Mouse (Mus musculus) embryo, embryonic 11.5 days (tissue): ENCODE data around the gene Hectd3.

Source experiments
- DNase-seq: peaks from one replicate; pipeline ENCODE4 v3.0.0-alpha.2; 2012; ENCODE audit warnings: low read depth, low spot score

Gene Hectd3

DNA sequence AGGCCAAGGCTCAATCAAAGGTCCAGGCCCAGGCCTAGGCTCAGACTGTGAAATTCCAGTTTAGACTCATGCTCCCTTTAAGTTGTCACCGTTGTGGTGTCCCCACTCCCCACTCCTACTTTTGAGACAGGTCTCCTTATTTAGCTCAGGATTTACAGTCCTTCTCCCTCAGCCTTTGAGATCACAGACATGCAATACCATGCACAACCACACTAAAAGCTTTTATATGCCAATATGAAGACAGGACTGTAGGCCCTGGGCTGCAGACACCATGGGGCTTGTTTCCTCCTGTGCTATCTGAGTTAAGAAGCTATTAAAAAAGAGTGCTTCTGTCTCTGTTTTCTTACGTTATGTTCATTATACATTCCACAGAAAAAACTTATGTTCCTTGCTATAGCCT is 22.6 kb downstream of the Hectd3 start:
- no peak for DNase-seq

DNA sequence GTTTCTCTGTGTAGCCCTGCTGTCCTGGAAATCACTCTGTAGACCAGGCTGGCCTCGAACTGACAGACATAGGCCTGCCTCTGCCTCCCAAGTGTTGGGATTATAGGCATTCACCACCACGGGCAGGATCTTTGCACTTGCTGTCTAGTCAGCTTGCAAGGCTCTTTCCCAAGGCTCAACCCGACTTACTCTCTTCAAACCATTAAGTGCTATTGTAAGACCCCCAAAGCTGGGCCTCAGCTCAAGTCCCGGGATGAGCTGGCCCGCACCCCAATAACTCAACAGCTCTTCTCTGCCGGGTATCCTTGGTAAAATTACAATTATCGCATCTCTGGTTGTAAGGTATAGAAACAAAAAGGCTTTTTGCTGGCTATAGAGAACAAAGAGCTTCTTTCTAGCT is 23.2 kb downstream of the Hectd3 start:
- DNase-seq = no peak

DNA sequence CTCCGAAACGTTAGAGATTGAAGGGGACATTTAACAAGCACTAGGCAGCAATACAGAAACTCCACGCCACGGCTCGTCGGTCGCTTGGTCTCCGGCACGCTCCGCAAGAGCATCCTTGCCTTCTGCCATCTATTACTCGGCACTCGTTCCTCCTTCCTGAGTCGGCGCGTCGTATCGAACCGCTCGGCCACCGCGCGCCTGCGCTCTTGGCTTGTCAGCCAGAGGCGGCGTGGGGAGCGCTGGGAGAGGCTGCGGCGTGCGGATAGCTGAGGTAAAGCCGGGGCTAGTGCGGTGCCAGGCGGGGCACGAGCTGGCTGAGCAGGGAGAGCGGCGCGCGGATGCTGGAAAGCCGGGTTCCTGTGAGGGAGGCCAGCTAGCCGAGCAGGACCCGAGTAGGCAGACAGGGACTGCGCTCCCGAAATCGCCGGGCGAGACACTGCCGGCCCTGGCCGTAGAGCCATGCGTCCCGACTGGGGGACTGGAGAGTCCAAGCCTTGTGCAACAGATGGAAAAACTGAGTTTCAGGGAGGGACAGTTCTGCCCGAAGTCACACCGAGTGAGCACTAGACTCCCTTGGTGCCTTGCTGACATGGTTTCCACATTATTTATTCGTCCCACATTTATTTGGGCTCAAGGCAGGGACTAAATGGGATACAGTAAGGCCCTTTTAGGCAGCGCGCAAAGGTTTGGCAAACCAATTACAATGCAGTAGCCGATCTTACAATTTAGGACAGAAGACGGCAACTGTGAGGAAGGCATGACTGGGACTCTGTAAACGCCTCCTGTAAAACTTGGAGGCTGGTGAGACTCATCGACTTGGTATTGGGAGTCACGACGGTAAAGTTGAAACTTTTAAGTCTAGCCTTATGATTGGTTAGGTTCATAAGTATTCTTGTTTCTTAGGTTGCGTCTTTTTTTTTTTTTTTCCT is 24.4 kb downstream of the Hectd3 start, which contains the start of gene Eif2b3:
TSS of gene Eif2b3 (plus strand) at position 197 of the 929 bp plus-strand sequence.
- DNase-seq = peak; percentile 86

DNA sequence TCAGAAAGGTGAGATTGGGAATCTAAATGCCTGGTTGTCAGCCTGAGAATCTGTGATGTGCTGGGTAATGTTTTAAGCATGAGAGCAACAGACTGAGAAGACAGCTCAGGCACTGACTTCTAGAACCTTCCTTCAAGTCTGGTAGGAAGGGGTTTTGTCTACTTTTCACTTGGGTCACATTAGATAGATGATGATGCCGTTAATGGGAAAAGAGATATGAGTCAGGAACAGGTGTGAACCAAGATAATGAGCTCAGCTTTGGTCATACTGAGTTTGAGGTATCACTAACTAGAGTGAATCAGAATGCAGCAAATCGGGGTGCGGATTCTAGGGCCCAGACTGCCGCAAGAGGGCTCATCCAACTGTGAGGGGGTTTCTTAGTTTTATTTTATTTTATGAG is 28.4 kb downstream of the Hectd3 start:
- DNase-seq = no peak

DNA sequence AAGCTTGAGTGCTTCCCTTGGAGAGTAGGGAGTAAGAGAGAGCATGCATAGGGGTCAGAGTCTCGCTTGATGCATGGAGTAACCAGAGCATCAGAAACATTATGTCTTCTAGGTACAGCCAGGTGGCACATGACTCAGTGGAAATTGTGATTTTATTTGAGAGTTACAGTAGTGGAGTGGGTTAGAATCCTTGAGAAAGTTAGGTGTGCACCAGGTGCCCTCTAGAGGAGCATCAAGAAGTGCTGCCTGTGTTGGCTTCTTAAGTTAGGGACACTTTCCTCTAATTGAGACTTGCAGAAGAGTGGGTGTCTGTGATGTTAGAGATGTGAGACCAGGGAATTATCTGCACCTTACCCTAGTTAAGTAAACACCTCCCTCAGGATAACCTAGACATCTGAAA is 36.0 kb downstream of the Hectd3 start:
- no peak for DNase-seq

DNA sequence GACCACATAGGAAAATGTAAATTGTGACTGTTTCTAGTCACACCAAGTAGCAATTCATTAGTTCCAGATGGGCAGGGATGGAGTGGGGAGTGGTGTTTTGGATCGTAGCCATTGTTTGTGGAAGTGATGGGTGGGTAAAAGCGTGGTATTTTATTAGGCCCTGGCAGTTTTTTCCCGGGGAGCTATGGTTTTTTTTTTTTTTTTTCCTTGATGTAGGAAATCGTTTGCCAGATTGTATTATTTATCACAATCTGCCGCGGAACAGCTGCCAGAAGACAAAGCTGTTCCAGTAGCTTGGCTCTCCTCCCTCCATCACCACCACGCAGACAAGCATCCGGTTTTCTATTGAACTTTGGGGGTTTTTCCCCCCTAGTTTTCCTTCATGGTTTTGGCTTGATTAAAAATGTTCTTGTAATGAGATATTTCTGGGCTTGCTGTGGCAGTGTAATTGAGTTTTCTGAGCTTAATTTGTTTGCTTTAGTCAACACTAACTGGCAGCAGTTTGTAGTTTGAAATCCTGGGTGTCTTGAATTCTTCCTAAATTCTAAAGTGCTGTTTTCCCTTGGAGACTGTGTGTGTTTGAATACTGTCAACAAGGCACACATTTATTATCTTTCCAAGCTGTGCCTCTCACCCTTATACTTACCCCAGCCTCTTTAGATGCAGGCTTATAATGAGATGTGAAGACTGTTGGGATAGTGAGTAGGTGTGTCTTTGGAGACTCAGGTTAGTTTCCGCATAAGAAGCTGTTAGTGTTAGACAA is 45.0 kb downstream of the Hectd3 start:
- no peak for DNase-seq

DNA sequence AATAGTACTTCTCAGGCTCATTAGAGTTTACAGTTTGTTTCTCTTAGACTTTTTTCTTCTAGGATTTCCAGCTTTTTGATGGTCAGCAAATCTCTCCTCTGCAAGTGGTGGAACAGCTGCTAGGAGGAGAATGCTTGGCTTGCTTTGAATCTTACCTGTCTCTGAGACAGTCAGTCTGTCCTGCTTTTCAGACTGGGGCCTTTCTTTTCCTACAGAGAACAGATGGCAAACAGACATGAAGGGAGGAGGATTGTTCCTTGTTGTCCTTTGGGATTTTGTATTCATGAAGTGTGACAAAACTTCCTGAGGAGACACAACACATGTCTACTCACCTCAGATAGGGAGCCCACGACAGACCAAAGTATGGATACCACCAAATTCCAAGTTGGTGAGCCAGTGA is 45.7 kb downstream of the Hectd3 start:
- no peak for DNase-seq

DNA sequence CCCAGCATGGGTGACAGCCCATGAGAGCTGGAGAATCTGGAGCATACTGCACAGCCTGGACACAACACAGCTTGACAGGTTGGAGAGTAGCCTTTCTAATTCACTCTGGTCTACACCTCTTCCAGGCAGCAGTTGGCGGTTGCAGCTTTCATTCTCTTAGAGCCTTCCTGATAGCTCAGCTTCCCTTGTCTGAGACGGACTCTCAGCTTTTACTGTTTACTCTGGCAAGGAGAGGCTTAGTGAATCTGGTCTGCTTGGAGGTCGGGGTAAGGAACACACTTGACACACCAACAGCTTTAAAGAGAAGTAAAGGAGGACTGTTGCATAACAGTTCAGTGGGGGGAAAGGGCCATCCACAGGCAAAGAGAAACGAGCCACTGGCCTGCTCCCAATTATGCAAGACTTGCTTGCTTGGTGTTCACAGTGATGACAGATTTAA is 46.2 kb downstream of the Hectd3 start:
- DNase-seq = no peak

DNA sequence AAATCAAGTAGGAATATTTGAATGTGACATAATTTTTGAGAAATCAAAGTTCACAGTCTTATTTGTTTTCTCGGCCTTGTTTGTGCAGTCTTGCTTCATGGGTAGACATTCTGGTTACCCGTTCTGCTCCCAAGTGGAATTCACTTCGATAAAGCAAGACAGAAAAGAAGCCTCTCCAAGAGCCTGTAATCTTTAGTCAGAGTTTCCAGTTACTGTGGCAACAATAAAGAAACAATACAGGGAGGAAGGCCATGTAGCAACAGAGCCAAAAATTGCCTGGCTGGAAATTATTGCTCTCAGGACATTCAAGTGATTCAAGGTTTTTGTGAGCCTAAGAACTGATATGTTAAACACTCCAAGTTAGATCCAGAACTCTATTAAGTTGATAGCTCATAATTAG is 53.7 kb downstream of the Hectd3 start:
- DNase-seq = no peak

DNA sequence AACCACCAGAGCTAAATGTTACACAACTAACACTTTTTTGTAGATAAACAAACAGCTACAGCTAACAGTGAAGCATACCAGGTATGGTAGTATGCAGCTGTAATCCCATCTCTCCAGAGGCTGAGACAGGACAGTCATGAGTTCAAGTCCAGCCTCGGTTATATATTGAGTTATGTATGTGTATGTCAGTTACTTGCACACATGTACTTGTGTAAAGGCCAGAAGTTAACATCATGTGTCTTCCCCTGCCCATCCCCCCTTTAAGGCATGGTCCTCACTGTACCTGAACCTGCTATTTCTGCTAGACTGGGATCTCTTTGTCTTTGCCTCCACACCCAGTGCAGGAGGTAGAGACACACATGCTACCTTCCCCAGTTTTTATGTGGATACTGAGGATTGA is 54.4 kb downstream of the Hectd3 start:
- no peak for DNase-seq

DNA sequence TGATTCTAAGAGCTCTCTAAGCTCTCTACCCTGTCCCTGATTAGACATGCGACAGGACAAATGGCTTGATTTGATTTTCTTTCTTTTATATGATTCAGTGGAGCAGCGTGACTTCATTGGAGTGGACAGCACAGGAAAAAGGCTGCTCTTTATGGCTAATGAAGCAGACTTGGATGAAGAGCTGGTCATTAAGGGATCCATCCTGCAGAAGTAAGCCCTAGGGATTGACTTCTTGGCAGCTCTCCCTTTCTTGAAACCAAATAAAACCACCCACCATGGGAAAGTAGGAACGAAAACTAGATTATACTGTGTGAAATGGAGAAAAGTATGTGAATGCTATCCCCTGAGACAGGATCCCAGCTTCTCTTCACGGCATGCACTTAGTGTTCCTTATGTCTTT is 57.5 kb downstream of the Hectd3 start:
- DNase-seq = no peak

DNA sequence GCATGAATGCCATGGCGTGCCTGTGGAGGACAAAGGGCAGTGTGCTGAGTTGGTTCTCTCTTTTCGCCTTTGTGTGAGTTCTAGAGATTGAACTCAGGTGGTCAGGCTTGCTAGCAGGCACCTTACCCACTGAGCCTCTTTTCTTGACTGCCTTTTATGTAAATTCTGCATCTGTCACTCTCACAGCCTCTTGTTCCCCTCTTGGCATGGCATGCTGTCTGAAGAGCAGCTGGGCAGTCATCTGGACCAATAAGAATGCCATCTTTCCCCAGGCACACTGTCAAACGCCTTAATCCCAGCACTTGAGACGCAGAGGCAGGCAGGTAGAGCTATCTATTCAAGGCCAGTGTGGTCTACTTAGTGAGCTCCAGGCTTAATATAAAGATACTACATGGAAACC is 58.8 kb downstream of the Hectd3 start:
- DNase-seq = no peak
